Mouse (Mus musculus): ENCODE results near the gene Olfr1202. TPM values are rescaled to one million over a fixed set of nuclear protein-coding genes. Genes with fewer than 3 reads are reported as not detected.

Gene Olfr1202
- polyA plus RNA-seq (2012; ENCODE audit: low replicate concordance), result not detected in 2 replicates

DNA sequence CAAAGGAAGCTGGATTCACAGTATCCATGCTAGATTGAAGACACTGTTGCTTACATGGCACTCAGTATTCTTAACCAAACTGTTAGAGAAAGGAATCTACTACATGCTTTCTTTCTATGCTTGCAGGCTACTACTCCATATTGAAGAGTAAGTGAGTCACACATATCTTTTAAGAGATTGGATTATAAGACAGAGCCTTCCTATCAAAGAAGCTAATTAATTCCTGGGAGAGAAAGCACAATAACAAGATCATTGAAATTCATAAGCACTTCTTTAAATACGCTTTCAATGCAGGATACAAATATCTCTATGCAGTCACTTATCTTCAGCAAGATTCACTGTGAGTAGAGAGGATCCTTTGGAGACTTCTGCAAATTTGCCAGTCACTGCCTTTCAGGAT lies at the start of gene Olfr1202:
Gene Olfr1202 (plus strand): TSS at position 301 of the 400 bp plus-strand sequence.

DNA sequence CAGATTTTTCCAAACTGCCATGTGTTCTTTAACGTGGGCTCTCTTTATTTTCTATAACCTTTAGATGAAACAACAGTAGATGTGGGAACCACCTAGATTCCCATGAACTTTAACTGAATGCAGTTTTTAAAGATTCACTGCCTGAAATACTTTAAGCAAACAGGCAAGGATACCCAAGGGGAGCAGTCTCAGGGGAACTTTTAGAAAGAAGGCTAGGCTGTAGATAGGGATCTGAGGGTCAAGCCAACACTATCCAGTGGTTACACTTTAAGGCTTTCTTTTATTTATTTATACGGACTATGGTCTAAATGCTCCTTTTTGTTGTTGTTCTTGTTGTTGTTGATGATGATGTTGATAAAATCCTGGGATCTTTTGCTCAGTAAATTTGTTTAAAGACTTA lies 43.9 kb upstream of the Olfr1202 start, which contains the start of gene Olfr1200:
Gene Olfr1200 (minus strand): TSS at position 101 of the 400 bp plus-strand sequence.

DNA sequence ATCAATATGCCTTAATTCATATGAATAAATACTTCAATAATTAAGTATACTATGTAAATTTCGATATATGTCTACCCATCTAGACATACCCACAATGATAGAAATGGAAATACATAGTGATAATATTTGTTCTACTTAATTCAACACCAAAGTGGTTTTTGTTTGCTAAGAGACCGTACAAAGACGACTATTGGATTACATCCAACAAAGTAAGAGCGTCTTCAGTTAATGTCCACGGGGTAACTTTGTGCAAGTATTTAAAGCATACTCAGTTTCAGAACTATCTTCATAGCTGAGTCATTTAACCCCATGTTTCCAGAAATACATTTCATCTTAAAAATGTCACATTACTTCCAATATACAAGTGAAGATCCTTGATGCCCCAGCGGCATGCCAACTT lies 21.6 kb upstream of the Olfr1202 start, which contains the start of gene Olfr1201:
Gene Olfr1201 (plus strand): TSS at position 301 of the 400 bp plus-strand sequence.

DNA sequence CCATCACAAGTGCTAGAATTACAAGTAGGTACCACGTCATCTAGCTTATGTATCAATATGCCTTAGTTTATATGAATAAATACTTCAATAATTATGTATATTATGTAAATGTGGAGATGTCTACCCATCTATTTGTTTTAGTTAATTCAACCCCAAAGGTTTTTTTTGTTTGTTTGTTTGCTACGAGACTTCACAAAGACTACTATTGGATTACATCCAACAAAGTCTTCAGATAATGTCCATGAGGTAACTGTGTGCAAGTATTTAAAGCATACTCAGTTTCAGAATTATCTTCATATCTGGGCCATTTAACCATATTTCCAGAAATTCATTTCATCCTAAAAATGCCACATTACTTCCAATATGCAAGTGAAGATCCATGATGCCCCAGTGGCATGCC lies 15.1 kb downstream of the Olfr1202 start, which contains the start of gene Olfr1205:
Gene Olfr1205 (plus strand): TSS at position 301 of the 400 bp plus-strand sequence.

GRCm38 (mm10) chr2:88848992-88849391 lies 34.7 kb downstream of the Olfr1202 start, which contains the start of gene Olfr1204:
Gene Olfr1204 (plus strand): TSS chr2:88849292.

GRCm38 (mm10) chr2:88862931-88863330 lies 48.6 kb downstream of the Olfr1202 start, which contains the start of gene Olfr1206:
Gene Olfr1206 (plus strand): TSS chr2:88863231.

Other genes with a start within 250 kb of the Olfr1202 start
- gene Olfr1189, start 228.0 kb upstream of the Olfr1202 start, polyA plus RNA-seq (2012; ENCODE audit: low replicate concordance), result not detected in 2 replicates
- gene Olfr1191-ps1, start 174.0 kb upstream of the Olfr1202 start, polyA plus RNA-seq (2012; ENCODE audit: low replicate concordance), result not detected in 2 replicates
- not detected in 2 replicates for gene Olfr1192-ps1, start 166.0 kb upstream of the Olfr1202 start, polyA plus RNA-seq (2012; ENCODE audit: low replicate concordance)
- not detected in 2 replicates for gene Olfr1193, start 138.9 kb upstream of the Olfr1202 start, polyA plus RNA-seq (2012; ENCODE audit: low replicate concordance)
- not detected in 2 replicates for gene Olfr1195, start 125.3 kb upstream of the Olfr1202 start, polyA plus RNA-seq (2012; ENCODE audit: low replicate concordance)
- gene Olfr1196, start 109.9 kb upstream of the Olfr1202 start, polyA plus RNA-seq (2012; ENCODE audit: low replicate concordance), result not detected in 2 replicates
- gene Olfr1197, start 82.1 kb upstream of the Olfr1202 start, polyA plus RNA-seq (2012; ENCODE audit: low replicate concordance), result not detected in 2 replicates
- not detected in 2 replicates for gene Olfr1198, start 63.1 kb upstream of the Olfr1202 start, polyA plus RNA-seq (2012; ENCODE audit: low replicate concordance)
- not detected in 2 replicates for gene Olfr1199, start 54.0 kb upstream of the Olfr1202 start, polyA plus RNA-seq (2012; ENCODE audit: low replicate concordance)
- not detected in 2 replicates for gene Olfr1200, start 44.0 kb upstream of the Olfr1202 start, polyA plus RNA-seq (2012; ENCODE audit: low replicate concordance)
- gene Olfr1201, start 21.5 kb upstream of the Olfr1202 start, polyA plus RNA-seq (2012; ENCODE audit: low replicate concordance), result not detected in 2 replicates
- gene Olfr1205, start 15.2 kb downstream of the Olfr1202 start, polyA plus RNA-seq (2012; ENCODE audit: low replicate concordance), result not detected in 2 replicates
- not detected in 2 replicates for gene Olfr1204, start 34.8 kb downstream of the Olfr1202 start, polyA plus RNA-seq (2012; ENCODE audit: low replicate concordance)
- gene Olfr1206, start 48.7 kb downstream of the Olfr1202 start, polyA plus RNA-seq (2012; ENCODE audit: low replicate concordance), result not detected in 2 replicates
- gene Olfr1208, start 87.8 kb downstream of the Olfr1202 start, polyA plus RNA-seq (2012; ENCODE audit: low replicate concordance), result not detected in 2 replicates
- gene Olfr1209, start 100.7 kb downstream of the Olfr1202 start, polyA plus RNA-seq (2012; ENCODE audit: low replicate concordance), result not detected in 2 replicates
- 0.03 TPM in 1 of 2 replicates, not detected in the other for gene Olfr1211, start 123.6 kb downstream of the Olfr1202 start, polyA plus RNA-seq (2012; ENCODE audit: low replicate concordance)
- not detected in 2 replicates for gene Olfr1212, start 139.5 kb downstream of the Olfr1202 start, polyA plus RNA-seq (2012; ENCODE audit: low replicate concordance)
- gene Gm13762, start 165.8 kb downstream of the Olfr1202 start, polyA plus RNA-seq (2012; ENCODE audit: low replicate concordance), result not detected in 2 replicates
- gene Olfr1214, start 178.2 kb downstream of the Olfr1202 start, polyA plus RNA-seq (2012; ENCODE audit: low replicate concordance), result not detected in 2 replicates
- gene Olfr1215, start 192.5 kb downstream of the Olfr1202 start, polyA plus RNA-seq (2012; ENCODE audit: low replicate concordance), result not detected in 2 replicates
- not detected in 2 replicates for gene Olfr1216, start 203.8 kb downstream of the Olfr1202 start, polyA plus RNA-seq (2012; ENCODE audit: low replicate concordance)
- gene Olfr1217, start 217.6 kb downstream of the Olfr1202 start, polyA plus RNA-seq (2012; ENCODE audit: low replicate concordance), result not detected in 2 replicates
- gene Olfr1218, start 246.7 kb downstream of the Olfr1202 start, polyA plus RNA-seq (2012; ENCODE audit: low replicate concordance), result not detected in 2 replicates